Mouse (Mus musculus) cerebellum, postnatal 4 days (tissue): ENCODE data around the gene Slc34a1.
"Not testable (repeated sequence)": the region's sequence is repeated elsewhere in the genome, so short reads cannot be mapped to it uniquely, and the experiment has no call there.

Experiments
- DNase-seq, 2 experiments: peaks; one replicate each; pipeline ENCODE4 v3.0.0; 2022; ENCODE audit warnings: low spot score in 2 of 2, mixed read lengths in 1 of 2

Gene Slc34a1

DNA sequence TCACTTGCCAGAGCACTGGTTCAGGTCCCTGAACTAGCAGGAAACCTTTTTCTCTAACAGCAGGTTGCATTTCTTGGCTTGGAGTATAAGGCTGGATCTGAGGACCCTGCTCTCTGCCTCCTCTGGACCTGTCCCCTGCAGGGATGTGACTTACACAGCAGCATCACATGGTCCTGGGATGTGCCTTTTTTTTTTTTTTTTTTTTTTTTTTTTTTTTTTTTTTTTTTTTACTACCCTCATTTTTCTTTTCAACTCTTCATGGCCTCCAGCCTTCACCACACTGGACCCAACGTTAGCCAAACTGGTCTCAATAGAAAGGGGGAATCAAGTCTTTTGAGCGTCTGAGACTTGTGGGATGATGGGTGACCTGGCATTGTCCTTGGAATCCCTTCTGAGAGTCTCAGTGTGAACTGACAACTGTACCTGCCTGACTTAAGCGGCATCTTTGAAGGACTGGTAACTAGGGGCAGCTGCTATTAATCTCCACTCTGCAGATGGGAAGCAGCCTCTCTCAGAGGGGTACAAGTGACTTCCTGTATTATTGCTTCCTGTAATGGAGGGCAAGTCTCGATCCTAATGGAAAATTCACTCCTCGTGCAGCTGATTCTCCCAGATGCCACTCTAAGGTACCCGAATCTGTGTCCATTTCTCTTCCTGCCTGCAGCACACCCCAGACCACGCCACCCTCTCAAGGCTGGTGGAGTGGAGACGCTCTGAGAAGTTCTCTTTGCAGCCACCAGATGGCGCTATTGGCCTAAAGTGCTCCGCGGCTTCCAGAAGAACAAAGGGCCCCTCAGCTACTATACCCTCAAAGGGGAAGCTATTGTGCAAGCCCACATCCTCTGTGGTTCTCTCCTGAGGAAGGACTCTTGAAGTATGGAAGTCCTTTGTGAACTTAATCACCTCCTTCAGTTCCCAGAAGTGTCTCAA lies 7.1 kb downstream of the Slc34a1 start:
- DNase-seq, result peak; percentile 71 to 87

DNA sequence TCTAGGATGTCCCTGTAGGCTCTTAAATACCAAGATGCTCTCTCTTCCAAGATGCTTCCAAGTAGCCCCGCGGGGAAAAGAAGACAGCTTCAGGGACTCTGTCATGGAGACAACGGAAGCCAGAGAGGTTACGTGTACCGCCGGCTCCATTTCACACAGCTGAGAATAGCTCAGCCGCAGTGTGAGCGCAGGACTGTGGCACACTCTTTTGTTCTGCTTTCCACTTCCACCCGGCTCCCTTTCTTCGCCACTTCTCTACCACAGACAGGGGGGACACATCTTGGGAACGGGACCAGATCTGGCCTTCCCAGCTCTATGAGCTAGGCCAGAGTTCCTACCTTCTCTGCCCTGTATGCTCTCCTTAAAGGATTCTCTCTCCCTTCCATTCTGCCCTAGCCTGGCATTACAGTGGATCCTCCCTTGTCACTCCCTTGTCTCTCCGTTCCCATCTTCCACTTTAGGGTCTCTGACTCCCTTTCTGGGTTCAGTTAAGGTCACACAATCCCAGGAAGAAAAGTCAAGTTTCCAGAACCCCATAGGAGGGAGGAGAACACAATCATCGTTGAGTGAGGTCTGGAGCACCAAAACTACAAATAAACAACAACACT lies 7.9 kb downstream of the Slc34a1 start:
- DNase-seq, result no peak

DNA sequence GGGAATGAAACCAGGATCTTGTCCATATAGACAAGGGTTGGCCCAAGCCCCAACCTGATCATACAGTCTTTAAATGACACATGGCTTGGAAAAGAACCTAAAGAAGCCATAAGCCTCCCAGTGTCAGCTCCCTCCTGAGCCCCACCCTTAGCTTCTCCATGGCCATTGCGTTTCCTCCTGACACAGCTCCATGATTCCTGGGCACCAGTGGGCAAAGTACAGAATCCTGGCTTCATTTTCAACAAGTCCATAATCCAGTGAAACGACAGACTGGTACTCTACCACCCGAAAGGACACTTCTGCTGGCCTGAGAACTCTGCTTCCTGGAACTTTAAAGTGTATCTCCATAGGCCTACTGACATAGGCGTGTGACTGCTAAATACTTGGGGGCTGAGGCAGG lies 9.4 kb downstream of the Slc34a1 start:
- DNase-seq, result no peak

DNA sequence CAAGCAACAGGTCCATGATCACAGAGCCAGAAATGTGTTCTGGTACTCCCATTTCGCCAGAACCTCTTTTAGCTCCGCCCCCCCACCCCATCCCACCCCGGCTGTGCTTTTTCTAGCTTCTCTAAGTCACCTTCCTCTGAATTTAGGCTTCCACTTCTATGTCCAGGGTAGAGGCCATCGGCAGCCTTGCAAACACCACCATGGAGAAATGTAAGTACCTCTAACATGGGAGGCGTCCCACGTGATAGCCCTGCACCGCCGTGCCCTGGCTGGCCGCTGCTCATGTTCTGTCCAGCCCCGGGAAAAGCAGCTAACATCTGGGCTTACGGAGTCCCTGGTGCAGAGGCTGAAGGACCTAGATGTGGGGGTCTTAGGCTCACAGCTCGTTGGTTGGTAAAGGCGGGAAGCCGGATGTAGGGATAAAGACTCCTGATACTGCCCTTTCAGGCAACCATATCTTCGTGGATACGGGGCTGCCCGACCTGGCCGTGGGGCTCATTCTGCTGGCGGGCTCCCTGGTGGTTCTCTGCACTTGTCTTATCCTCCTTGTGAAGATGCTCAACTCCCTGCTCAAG lies 10.6 kb downstream of the Slc34a1 start:
- DNase-seq, result no peak

DNA sequence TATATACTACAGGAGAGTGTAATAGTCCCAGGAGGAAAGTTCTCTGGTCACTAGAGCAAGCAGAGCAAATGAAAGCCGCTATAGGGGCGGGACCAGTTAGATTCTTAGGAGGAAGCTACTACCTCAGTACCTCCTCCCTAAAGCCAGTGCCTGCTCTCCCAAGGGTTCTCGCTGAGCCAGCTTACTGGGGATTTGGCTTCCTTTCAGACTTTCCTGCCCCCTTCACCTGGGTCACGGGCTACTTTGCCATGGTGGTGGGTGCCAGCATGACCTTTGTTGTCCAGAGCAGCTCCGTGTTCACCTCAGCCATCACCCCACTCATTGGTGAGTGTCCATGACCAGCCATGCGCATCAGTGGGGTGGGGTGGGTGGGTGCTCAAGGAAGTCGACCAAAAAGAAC lies 13.8 kb downstream of the Slc34a1 start:
- no peak for DNase-seq

DNA sequence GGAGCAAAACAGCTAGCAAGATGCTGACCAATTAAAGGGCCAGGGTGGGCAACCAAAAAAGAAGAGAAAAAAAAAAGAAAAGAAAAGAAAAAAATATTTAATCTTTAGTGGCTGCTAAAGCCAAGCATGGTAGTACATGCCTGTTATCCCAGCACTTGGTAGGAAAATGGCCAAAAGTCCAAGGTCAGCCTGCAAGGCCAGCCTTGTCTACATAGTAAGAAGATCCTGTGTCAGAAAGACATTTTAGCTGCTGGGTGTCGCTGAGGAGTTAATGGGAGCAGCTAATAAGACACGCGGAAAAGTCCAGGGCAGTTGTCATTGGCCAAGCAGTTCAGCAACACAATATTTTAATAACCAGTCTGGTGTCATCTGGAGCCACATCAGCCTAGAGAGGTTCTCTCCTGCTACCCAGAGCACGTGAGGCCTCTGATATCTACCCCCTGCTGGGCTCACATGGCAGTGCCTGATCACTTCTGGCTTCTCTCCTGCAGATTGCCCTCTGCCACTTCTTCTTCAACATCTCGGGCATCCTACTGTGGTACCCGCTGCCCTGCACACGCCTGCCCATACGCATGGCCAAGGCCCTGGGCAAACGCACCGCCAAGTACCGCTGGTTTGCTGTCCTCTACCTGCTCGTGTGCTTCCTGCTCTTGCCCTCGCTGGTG lies 14.8 kb downstream of the Slc34a1 start:
- no peak for DNase-seq

DNA sequence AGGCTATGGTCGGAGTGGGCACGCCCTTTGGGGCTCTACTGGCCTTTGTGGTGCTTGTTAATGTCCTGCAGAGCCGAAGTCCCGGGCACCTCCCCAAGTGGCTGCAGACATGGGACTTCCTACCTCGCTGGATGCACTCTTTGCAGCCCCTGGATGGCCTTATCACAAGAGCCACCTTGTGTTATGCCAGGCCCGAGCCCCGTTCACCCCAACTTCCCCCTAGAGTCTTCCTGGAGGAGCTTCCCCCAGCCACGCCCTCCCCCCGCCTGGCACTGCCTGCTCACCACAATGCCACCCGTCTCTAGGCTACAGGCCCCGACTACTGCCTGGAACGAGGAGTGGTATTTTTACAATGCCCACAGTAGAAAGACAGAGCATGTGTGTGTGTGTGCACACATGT lies 15.3 kb downstream of the Slc34a1 start:
- no peak for DNase-seq

DNA sequence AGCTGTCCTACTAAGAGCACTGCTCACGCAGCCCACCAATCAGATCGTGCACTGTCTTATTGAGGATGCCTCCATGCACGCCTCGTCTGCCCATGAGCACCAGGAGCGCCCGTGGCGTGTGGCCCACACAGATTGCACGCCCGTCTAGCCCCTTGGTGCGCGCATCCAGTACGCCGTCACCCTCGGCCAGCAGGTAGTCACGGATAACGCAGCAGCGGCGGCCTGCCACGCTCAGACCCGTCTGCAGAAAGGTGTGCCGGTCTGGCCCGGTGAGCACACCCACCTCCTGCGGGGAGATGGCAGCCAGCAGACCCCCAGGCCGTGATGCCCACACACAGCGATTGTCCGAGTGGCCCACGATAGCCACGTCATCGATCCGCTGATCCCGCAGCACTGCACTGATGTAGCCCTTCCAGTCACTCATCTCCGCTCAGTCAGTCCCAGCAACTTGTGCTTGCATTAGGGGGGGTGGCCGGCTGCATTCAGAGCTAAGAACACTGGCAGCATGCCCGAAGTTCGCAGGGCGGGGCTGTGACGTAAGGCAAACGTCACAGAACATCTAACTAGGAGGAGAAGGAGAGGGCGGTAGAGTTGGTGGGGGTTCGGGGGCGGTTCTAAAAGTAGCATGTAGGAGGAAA lies 16.9 kb downstream of the Slc34a1 start, which contains the start of gene Pfn3:
Gene Pfn3 (minus strand): TSS at position 490 of the 638 bp plus-strand sequence.
- peak; percentile 28 to 45 for DNase-seq

DNA sequence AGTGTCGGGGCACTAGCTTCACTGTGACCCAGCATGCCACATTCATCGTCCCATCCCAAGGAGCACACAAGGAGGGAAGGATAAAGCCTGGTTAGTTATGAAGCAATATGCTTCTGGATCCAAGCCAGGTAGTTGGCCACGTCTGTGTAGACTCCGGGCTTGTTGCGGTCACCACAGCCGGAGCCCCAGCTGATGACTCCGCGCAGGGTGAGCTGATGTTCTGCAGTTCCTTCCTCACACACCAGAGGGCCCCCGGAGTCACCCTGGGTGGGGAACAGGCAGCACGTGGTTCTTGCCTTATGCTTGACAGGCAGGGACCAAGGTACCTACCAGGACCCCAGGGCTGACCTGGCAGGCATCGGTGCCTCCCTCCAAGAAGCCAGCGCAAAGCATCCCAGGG lies 20.0 kb downstream of the Slc34a1 start:
- peak; percentile 81 to 91 for DNase-seq

DNA sequence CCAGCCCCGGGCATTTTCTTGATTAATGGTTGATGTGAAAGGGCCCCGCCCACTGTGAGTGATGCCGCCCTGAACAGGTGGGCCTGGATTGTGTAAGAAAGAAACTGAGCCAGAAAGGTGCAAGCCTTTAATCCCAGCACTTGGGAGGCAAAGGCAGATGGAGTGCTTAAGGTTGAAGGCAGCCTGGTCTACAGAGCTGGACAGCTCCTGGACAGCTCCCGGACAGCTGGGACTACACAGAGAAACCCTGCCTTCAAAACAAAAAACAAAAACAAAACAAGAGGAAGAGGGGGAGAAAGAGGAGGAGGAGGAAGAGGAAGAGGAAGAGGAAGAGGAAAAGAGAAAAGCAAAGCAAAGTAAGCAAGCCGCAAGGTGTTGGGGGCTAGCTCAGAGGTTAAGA lies 21.2 kb downstream of the Slc34a1 start:
- DNase-seq, result no peak

DNA sequence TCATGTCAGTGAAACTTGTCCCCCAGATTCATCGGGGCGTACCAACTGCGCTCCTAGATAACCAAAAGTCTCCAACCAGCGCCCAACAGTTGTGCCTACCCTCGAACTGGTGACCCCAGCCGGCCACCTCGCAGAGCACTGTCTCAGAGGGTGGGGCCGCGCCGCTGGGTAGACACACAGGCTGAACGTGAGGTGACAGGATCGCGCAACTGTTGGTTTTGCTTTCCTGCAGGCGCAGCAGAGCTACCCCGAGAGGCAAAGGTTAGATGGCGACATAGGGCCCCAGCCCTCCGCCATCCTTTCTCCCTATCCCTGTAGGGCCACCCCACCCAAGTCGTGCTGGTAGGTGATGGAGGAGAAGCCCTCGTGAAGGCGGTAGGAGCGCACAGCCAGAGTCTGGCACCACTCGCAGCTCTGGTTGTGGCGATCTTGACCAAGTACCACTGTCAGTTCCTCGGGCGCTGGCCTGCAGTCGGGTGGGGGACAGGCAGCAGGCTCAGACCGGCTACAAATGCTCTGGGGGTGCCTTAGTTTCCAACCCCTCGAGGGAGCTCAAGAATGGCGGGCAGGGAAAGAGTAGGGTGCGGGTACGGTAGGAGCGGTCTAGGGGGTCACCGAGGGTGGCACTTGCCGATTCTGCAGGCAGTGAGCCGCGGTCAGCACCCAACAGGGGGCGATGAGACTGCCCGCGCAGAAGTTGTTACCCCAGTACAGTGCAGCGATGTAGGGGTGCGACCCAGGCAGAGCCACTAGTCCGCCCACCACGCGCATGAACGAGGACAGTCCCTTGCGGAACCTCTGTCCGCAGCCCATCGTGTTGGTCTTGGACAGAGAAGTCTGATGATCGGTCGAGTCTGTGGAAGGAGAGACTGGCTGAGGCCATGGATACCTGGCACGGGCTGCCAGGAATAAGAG lies 22.3 kb downstream of the Slc34a1 start:
- no peak for DNase-seq

DNA sequence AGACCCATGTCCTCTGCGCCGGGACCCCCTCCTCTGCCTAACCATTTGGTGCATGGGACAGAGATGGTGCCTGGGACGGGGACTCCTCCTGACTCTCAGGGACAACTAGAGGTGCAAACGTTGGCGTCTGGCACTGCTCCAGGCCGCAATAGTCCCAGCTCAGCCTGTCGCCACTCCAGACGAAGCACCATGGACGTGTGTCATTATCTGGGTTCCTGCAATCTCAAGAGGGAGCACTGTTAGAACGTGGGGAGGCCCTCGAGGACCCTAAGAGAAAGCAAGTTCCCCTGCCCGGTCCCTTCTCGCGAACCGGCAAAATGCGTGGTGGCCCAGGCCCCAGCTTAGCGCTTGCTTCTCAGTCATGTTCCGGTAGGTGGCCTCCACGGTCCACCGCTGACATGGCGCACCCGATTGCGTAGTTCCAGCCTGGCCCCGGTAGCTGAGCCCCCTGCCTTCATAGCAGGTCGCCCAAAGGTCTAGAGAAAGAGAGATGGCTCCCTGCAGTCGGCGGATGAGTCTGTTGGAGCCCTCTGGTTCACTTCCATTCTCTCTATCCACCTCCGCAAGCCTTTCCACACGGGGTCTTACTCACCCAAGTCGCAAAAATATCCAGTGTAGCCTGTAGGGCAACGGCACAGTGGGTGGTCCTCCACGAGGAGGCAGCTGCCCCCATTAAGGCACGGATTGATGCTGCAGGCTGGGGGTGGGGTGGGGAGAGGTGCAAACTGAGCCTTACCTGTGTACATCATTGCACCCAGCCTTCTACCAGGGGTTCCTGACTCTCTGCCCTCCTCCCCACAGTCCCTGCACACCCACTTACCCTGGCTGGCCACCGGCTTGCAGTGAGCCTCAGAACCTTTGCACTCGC lies 23.2 kb downstream of the Slc34a1 start:
- DNase-seq, result peak; percentile 47 to 65

DNA sequence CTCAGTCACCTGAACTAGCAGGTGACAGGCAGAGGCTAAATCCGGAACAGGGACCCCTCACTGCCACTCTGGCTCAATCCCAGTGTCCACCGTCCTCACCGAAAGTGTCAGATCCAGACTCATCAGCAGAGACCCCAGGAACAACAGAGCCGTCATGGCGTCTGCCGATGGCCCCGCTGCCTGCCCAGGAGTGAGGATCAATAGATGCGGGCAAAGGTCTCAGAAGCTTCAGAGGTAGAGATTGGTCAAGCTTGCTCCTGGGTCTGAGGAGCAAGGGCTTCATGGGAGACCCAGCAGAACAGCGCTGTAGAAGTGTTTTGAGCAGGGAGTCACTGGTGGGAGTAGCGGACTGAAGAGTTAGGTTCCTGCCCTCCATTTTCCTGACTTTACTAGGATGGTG lies 28.6 kb downstream of the Slc34a1 start, which contains the start of gene F12:
Gene F12 (minus strand): TSS at position 181 of the 400 bp plus-strand sequence.
- no peak for DNase-seq

DNA sequence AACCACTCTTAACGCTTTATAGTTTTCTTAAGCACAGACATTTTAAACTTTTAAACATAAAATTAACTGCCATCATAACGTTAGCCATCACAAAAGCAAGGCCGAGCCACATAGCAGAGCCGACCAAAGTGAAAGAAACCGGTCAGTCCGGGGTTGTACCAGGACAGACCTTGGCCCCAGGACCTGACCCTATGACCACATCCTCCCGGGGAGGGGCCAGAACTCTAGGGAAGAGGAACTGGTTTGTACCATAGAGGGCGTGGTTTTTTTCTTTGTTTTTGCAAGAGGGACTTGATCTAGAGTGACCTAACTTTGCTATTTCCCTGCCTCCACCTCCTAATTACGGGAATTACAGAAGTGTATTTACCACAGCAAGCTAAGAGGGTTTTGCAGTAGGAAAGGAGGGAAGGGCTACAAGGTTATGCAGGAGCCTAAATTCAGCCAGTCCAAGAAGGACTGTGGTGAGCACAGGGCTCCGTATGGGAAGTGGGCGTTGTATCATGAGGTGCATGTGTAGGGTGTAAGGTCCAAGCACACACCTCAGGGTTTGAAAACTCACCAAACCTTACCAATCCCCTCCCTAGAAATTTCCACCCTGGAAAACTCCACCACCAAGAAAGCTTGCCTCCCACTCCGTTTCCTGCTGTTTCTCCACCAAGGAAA lies 31.4 kb downstream of the Slc34a1 start:
- no peak for DNase-seq

DNA sequence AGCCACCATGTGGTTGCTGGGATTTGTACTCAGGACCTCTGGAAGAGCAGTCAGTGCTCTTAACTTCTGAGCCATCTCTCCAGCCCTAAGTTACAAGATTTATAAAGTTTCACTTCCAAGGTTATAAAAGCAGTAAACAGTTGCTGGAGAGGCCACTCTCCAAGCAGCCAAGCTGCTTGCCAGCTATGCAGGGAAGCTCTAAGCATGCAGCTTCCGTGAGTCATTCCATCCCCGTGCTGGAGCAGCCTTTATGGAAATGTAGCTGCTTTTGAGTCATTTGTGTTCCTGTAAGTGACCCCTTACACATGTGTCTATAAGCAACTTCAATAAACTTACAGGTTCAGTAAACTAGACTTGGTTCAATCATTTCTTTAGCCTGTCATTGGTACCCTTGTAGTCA lies 32.6 kb downstream of the Slc34a1 start:
- no peak for DNase-seq

DNA sequence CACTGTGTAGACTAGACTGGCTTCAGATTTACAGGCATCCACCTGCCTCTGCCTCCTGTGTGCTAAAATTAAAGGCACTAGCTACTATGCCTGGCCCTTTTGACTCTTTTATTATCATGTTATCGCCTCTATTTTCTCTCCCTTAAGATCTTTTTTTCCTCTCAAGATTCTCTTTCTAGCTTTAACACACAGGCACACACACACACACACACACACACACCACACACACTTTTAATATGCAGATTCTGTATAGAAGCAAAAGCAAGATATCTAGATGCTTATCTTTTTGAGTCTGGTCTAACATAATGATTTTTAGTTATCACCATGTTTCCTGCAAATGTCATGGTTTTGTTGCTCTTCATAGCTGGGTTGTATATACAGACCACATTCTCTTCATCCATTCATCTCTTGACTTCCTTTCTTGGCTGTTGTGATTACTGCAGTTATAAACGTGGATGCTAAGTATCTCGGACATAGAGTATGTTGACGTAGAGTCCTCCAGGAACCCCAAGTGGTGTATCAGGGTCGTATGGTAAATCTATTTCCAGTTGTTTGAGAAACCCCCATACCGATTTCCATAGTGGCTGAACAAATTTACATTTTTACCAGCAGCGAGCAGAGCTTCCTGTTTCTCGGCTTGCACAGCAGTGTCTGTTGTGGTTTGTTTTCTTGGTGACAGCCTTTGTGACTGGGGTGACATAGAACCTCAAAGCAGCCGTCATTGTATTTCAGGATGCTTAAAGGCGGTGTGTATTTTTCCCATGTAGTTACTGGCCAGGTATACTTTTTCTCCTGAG lies 34.1 kb downstream of the Slc34a1 start:
- DNase-seq, result no peak

DNA sequence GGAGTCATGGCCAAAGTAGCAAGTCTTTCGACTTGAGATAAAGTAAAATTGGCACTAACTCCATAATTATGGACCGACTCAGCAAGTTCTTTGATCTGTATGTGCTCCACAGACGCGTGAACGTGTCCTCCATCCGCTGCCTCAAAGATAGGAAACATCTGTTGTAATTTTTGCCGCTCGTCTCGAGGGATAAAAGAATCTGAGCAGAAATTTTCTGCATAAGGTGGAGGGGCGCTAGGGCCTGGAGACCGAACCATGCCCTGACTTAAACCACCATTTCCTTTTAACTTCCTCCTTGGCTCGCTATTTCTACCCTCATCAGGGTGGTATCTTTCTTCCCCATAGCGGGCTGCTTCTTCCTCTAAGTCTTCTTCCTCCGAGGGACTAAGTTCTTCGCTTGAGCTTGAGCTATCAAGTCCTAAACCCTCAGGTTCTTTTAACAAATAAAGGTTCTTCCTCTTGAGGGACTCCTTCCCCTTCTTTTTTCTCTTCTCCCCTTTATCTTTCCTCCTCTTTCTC lies 39.2 kb downstream of the Slc34a1 start:
- not testable (repeated sequence) for DNase-seq

DNA sequence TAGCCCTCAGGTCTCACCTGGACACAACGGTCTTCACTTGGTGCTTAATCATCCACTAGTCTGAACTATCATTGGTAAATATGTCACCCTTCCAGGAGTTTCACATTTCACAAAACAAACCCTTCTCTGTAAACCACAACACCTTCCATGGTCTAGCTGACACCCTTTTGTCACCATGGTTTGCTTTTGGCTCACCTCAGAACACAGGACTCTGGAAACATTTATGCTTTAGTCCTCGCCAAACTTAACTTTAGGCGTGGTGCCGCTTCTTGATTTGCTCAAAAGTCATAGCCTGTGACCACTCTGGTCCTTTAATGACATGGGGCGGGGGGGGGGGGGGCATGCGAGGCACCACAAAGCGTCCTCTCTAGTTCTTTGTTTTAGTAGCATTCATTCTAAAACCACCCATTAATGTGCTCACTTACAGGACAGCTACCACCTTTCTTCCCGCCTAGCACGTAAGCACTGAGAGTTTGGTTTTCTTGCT lies 45.9 kb downstream of the Slc34a1 start:
- no peak for DNase-seq
